Mouse (Mus musculus): ENCODE measurements around the gene Cntfr. TPM values are rescaled to one million over a fixed set of nuclear protein-coding genes. Genes with fewer than 3 reads are reported as not detected.

The Cntfr gene
- polyA plus RNA-seq, 1 experiment from 2014 or later = 6.7 TPM

DNA sequence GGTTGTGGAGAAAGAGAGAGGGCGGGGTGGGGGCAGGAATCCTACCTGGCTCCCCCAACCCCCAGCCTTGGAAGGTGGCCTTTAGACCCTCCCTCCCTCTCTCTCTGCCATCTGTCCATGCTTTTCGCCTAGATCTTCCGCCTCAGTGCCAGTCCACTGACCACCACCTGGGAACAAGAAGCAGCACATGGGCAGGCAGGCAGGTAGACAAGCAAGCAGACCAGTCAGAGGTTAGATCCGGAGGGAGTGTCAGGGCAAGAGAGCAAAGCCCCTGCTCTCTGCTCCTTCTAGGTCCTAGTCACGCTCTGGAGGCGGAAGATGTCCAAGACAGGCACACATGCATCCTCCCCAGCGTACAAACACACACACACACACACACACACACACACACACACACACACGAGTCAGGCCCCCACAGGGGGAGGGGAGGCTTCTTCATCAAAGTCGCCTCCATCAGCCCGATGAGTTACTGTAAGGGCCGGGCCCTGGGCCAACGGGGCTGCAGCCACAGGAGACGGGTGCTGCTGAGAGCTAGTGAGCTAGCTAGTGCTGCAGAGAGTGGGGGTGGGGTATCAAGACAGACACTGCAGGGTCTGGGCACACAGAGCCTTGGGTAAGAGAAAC, 19.8 kb downstream of the Cntfr start:
- no peak for TF ChIP-seq CTCF (IDR thresholded peaks at IDR 0.05)
- no peaks in the 10 kb centered on the region for H3K27me3 ChIP-seq
- ChIA-PET POLR2A (no interaction called here), CTCF (interaction anchor here (1.4 kb wide), 1 partner anchor 9 kb away, joined by 4 read pairs; no protein-coding TSS in a partner anchor)
- ATAC-seq (no peak), DNase-seq (ENCODE audit: low read depth, low spot score) (no peak)
- in situ Hi-C loops (cut with MboI; ENCODE audit: low pct_unique_long_range_greater_than_20kb) = no loop called here

DNA sequence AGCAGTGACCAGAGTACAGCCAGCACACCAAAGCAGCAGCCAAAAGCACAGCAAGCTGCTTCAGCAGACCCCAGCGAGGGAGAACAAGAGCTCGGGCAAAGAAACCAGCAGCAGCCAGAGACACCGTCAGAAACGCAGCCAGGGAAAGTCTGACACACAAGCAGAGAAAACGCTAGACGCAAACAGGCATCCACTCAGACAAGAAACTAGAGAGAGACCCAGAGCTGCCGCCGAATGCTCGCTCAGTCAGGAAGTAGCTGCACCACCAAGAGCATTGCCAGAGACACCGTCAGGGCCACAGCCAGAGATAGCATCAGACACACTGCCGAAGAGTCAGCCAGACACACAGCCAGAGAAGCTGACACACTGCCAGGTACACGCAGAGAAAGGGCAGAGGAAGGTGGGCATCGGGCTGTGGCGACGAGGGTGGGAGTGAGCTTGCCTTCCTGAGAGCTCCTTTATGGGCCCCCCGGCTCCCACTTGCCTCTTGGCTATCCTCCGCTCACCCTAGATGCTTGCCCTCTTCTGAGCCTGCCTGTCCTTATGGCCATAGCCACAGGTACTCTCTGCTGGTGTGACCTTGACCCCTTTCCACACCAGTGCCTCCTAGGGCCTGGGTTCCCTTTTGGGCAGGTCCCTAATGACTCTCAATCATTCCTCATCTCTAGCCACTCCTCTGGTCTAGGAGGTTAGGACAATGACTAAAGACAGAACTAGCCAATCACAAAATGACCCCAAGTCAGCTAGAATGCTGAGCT, 20.5 kb downstream of the Cntfr start:
- TF ChIP-seq CTCF (IDR thresholded peaks at IDR 0.05) = no peak
- in situ Hi-C loops (cut with MboI; ENCODE audit: low pct_unique_long_range_greater_than_20kb) = no loop called here
- no peak for DNase-seq (ENCODE audit: low read depth, low spot score)
- H3K27me3 ChIP-seq = no peaks in the 10 kb centered on the region
- ChIA-PET CTCF (no interaction called here), POLR2A (interaction anchor here (0.5 kb wide), 1 partner anchor 90 kb away, joined by 4 read pairs; no protein-coding TSS in a partner anchor)
- ATAC-seq = no peak

DNA sequence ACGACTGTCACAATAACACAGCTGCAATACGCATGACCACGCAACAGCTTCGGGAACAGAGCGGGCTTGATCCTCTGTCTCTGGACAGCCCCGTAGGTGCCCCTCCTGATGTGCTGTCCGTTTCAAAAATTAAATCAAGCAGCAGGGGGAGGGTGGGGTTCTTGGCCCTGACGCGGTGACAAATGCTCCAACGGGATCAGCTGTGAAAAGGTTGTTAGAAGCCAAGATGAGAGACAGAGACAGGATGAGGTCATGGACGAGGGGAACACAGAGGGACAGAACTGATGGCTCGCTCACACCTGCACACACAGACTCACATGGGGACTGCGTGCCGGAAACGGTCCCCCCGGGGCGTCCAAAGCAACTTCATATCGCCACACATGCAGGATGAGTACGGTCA, 23.7 kb downstream of the Cntfr start:
- in situ Hi-C loops (cut with MboI; ENCODE audit: low pct_unique_long_range_greater_than_20kb) = no loop called here
- H3K27me3 ChIP-seq = no peaks in the 10 kb centered on the region

DNA sequence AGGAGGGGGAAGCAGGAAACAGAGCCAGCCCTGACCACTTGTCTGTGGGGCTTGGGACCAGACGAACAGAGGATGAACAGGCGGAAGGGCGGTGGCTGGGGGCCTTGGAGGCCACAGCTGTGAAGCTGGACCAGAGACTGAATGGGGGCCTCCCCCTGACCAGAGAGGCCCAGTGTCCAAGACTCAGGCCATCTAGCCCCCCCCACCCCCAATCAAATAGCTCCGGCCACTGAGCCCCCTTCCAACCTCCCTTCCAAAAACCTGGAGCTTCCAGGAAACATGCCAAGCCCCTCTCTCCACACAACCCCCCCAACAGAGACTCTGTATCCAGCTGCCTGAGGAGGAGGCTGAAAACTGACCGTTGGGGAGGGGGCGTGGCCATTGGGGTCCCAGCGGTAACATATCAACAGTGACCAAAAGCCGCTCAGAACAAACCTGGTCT, 24.3 kb downstream of the Cntfr start:
- no peaks in the 10 kb centered on the region for H3K27me3 ChIP-seq
- TF ChIP-seq CTCF (IDR thresholded peaks at IDR 0.05) = no peak
- DNase-seq (ENCODE audit: low read depth, low spot score) (no peak), ATAC-seq (no peak)
- ChIA-PET POLR2A (no interaction called here), CTCF (no interaction called here)
- in situ Hi-C loops (cut with MboI; ENCODE audit: low pct_unique_long_range_greater_than_20kb) = no loop called here

More for the DNA sequence above, 23.7 kb downstream of the Cntfr start:
- ATAC-seq (no peak), DNase-seq (ENCODE audit: low read depth, low spot score) (no peak)
- ChIA-PET CTCF (no interaction called here), POLR2A (no interaction called here)
- TF ChIP-seq CTCF (IDR thresholded peaks at IDR 0.05) = no peak

DNA sequence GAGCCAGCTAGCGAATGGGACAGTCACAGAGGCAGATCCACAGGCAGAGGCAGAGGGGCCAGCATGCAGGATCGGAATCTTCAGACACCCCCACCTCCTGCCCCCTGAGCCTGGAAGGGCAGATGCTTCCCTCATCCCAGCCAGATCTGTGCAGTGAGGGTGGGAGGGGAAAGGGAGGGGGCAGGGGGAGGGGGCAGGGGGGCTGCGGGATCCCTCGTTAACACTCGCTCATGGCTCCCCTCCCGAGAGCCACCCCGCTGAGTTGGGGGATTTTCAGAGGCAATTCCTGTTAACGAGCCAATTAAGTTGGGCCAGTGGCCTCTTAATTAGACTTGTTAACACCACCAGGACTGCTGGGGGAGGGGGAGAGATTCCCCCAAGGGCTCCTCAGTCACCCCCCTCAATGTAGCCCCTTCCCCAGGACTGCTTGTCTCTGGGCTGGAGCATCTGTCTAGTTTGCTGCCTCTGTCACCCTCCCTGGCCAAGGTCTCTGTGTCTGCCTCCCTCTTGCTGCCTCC, 24.9 kb downstream of the Cntfr start:
- CTCF ChIA-PET = no interaction called here
- in situ Hi-C loops (cut with MboI; ENCODE audit: low pct_unique_long_range_greater_than_20kb) = no loop called here
- H3K27me3 ChIP-seq = no peaks in the 10 kb centered on the region
- POLR2A ChIA-PET = no interaction called here
- no peak for ATAC-seq
- TF ChIP-seq CTCF (IDR thresholded peaks at IDR 0.05) = no peak
- no peak for DNase-seq (ENCODE audit: low read depth, low spot score)

DNA sequence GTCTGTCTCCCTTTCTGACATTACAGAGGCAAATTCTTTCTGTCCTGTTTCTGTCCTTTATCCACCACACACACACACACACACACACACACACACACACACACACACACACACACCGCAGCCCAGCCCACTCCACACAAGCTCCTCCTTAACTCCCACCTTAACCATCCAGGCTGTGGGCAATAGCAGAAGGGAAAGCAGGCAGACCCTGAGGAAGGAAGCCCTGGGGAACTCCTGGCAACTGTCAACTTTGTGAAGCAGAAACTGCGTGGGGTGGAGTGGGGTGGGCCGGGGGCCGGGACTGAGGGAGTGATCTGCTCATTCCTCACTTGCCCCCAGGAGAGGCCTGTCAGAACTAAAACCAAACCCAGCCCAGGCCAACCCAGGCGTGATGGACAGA, 25.4 kb downstream of the Cntfr start:
- no peak for ATAC-seq
- DNase-seq (ENCODE audit: low read depth, low spot score) = no peak
- ChIA-PET POLR2A (no interaction called here), CTCF (no interaction called here)
- TF ChIP-seq CTCF (IDR thresholded peaks at IDR 0.05) = no peak
- in situ Hi-C loops (cut with MboI; ENCODE audit: low pct_unique_long_range_greater_than_20kb) = no loop called here
- H3K27me3 ChIP-seq = no peaks in the 10 kb centered on the region

DNA sequence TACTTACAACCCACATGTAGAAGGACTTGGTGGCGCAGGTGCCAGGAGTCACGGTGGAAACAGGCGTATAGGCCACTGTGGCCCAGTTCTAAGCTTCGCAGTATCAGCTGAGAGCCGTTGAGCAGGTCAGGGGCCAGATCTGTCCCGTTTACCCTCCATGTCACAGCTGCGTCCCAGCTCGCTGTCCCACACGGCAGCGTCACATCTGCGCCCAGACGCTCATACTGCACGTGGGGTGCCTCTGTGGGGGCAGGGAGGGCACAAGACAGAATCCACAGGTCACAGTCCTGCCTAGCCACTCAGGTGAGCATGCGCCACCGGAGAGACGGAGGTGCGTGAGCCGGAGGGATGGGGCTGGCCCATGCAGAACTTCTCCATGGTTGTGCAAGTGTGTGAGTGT, 26.1 kb downstream of the Cntfr start:
- POLR2A ChIA-PET = no interaction called here
- no peak for ATAC-seq
- no peak for TF ChIP-seq CTCF (IDR thresholded peaks at IDR 0.05)
- in situ Hi-C loops (cut with MboI; ENCODE audit: low pct_unique_long_range_greater_than_20kb) = no loop called here
- CTCF ChIA-PET = interaction anchor here (1.2 kb wide), 1 partner anchor 17 kb away, joined by 3 read pairs; no protein-coding TSS in a partner anchor
- no peak for DNase-seq (ENCODE audit: low read depth, low spot score)
- no peaks in the 10 kb centered on the region for H3K27me3 ChIP-seq

DNA sequence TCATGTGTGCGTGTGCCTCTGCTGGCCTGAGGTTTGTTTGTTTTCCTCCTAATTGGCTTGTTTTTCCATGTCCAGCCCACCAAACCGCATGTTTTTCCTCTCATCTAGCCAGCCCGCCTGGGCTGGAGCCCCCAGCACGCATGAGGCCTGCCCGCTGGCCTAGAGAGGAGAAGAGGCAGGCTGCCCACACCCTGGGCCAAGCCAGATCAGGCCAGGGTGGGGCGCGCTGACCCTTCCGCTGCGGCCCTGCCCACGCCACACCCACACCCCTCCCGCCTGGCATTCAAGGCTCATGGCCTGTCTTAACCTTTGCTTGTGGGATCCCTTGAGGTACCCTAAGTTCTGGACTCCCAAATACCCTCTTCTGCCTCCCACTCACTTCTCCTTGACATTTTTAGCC, 30.2 kb downstream of the Cntfr start:
- ChIA-PET CTCF (no interaction called here), POLR2A (no interaction called here)
- in situ Hi-C loops (cut with MboI; ENCODE audit: low pct_unique_long_range_greater_than_20kb) = no loop called here
- DNase-seq (ENCODE audit: low read depth, low spot score) (no peak), ATAC-seq (no peak)
- H3K27me3 ChIP-seq = no peaks in the 10 kb centered on the region
- TF ChIP-seq CTCF (IDR thresholded peaks at IDR 0.05) = no peak

DNA sequence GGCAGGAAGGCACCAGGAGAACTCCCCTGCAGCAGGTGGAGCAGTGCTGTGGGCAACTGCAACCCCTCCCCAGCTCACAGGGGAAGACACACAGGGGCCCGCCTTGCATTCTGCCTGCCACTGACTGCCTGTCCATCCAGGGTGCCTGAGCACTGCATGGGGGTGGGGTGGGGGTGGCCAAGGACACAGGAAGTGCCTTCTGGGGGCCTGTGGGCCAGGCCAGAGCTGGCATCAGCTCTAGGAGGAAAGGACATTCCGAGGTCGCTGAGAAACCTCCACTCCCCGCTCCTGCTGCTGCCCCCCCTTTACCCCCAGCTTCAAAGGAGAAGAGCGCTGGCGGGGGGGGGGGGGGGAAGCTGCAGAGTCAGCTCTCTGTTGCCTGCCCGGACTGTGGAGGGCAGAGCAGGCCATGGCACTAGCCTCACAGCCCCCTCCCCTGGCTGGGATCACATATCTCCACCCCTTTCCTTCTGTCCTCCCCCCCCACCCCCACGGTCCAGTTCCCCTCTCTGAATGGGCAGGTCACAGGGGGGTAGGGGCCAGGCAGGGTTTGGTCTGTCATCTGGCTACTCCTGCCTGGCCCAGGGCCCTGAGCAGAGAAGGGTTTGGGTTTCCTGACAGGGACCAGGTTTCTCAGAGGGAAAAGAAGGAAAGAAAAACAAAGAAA, 31.7 kb downstream of the Cntfr start:
- no peaks in the 10 kb centered on the region for H3K27me3 ChIP-seq
- no peak for TF ChIP-seq CTCF (IDR thresholded peaks at IDR 0.05)
- ATAC-seq (peak; percentile 26), DNase-seq (ENCODE audit: low read depth, low spot score) (no peak)
- POLR2A ChIA-PET = no interaction called here
- CTCF ChIA-PET = interaction anchor here (1.2 kb wide), 1 partner anchor 72 kb away, joined by 3 read pairs; no protein-coding TSS in a partner anchor
- in situ Hi-C loops (cut with MboI; ENCODE audit: low pct_unique_long_range_greater_than_20kb) = no loop called here

DNA sequence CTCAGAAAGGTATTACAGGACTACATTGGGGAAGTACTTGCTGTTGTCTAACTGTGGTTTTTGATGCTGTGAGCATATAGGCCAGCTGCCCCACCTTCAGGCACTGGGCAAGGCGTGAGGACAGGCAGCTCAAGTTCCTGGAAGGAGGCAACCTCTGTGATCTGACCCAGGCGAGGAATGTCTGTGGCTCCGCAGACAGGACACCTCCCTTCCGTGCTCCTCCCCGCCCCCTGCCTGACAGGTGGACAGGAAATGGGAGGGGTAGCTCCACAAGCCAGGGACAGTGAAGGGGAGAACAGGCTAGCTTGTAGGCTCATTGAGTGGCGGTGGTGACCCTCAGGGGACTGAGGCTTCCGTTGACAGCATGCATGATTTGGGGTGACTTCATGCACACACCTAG, 32.4 kb downstream of the Cntfr start:
- no peak for TF ChIP-seq CTCF (IDR thresholded peaks at IDR 0.05)
- in situ Hi-C loops (cut with MboI; ENCODE audit: low pct_unique_long_range_greater_than_20kb) = no loop called here
- no peak for DNase-seq (ENCODE audit: low read depth, low spot score)
- H3K27me3 ChIP-seq = no peaks in the 10 kb centered on the region
- ChIA-PET CTCF (interaction anchor here (1.2 kb wide), 1 partner anchor 73 kb away, joined by 3 read pairs; no protein-coding TSS in a partner anchor), POLR2A (no interaction called here)
- no peak for ATAC-seq

DNA sequence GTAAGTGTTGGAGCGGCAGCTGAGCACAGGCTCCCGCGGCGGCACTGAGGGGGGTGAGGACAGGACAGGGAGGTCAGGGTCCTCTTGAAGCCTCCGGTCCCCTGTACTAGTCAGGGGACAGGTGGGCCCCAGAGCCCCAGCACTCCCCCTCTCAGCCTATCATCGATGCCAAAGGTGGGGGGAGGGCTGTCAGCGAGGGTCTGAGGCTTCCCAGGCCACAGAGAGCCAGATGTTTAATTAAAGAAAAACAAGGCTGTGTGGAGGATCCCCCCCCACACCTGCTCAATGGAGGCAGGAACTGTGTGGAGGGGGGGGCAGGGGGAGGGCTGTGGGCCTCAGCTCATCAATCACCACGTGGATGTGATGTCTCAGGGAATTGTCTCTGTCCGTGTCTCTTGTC, 33.3 kb downstream of the Cntfr start:
- H3K27me3 ChIP-seq = no peaks in the 10 kb centered on the region
- DNase-seq (ENCODE audit: low read depth, low spot score) (no peak), ATAC-seq (no peak)
- in situ Hi-C loops (cut with MboI; ENCODE audit: low pct_unique_long_range_greater_than_20kb) = no loop called here
- ChIA-PET CTCF (no interaction called here), POLR2A (no interaction called here)
- TF ChIP-seq CTCF (IDR thresholded peaks at IDR 0.05) = no peak

Measured in Patski (cell line).